Mouse (Mus musculus) ovary, postnatal 14 days (tissue): Measurements from ENCODE around the gene Ranbp3l.

Experiments
- DNase-seq: peaks from one replicate; pipeline ENCODE4 v3.0.0; 2022; ENCODE audit warnings: low spot score

Gene Ranbp3l

GRCm38 (mm10) chr15:9070912-9071555, 103.3 kb downstream of the Ranbp3l start, which contains the start of gene Nadk2:
TSS of gene Nadk2 (plus strand) at chr15:9071260.
- DNase-seq: peak; percentile 97

DNA sequence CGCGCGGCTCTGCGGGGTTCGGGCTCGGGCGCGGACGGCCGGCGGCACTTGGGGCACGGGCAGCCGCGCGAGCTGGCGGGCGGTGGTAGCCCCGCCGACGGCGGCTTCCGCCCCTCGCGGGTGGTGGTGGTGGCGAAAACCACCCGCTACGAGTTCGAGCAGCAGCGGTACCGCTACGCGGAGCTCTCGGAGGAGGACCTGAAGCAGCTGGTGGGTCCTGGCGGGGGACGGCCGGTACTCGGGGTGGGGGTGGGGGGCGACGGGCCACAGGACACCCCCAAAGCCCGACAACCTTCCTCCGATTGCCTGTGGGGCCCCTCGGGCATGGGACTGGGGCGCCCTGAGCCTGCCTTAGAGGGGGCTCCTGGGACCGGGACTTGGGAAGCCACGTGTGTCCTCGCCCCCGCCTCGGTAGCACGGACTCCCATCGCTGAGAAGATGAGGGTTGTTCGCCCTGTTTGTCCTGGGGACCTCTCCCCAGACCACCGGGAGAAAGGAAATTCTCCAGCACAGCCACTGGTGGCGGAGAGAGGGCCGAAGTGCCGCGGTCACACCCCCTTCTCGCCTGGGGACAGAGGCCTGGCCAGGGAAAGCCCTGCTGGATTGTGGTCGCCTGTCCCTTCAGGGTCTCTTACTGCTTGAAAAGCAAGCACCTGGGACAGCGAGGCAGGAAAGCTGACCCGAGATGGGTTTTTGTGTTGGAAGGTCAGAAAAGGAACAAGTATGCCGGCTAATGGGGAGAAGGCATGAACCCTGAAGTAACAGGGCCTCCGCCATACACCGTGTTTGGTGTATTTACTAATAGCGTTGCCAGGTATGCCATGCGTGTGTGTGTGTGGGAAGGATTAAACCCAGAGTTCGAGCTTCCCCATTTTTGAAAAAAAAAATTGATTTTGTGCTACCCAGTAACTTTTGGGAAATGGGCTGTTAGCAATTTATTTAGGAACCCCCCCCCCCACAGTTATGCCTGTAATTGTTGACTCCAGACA, 104.1 kb downstream of the Ranbp3l start:
- peak; percentile 33 for DNase-seq

DNA sequence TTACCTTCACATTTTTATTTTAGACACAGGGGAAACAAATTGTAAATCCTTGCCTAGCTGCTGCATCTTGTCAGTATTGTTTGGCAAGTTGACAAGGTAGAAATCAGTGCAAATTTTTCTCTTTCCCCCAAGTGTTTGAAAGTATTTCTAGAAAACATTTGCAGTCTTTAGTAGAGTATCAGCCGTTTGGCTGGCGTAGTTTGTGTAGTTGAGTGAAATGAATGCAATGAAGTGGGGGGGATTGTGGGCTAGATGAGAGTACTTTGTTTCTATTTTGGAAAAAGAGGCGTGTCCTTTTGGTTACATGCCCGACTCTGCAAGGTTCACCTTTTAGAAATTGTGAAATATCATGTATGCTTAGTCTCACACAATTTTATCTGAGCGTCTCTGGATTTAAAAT, 104.9 kb downstream of the Ranbp3l start:
- no peak for DNase-seq

- DNase-seq: no peak
Observed at GRCm38 (mm10) chr15:9073067-9073608, 105.4 kb downstream of the Ranbp3l start.

GRCm38 (mm10) chr15:9073684-9074083, 105.9 kb downstream of the Ranbp3l start:
- no peak for DNase-seq

DNA sequence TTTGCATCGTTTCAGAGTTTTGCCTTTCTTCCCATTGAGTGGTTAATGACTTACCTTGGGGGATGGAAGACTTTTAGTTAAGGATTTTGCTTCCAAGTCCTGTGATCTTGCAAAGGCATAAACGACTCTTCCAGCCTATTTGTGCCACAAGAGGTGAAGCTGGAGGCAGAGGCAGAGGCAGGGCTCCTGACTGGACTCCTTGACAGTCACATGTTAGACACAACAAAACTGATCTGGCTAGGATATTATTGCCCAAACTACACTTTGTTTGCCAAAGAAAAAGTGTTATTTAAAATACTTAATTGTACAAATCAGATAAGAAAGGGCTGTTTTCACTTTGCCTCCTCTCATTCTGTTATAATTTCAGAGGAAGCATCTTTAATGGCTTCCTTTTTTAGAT, 106.4 kb downstream of the Ranbp3l start:
- DNase-seq: no peak

DNA sequence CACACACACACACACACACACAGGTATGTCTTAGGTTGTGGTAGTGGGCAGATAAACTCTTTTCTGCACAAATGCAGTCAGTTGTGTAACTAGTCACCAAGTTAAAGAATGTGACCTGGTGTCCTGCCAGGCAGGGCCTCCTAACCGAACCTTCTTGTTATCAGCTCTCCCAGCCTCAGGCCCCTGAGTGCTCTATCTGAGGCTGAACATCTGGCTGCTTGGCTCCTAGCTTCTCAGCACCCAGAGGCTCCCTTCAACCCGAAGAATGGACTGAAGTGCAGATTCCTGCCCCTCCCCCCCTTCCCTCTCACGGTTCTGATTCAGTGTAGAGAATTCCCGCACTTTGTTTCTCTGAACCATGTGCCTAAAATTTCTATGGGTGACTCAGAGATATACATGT, 106.9 kb downstream of the Ranbp3l start:
- no peak for DNase-seq

DNA sequence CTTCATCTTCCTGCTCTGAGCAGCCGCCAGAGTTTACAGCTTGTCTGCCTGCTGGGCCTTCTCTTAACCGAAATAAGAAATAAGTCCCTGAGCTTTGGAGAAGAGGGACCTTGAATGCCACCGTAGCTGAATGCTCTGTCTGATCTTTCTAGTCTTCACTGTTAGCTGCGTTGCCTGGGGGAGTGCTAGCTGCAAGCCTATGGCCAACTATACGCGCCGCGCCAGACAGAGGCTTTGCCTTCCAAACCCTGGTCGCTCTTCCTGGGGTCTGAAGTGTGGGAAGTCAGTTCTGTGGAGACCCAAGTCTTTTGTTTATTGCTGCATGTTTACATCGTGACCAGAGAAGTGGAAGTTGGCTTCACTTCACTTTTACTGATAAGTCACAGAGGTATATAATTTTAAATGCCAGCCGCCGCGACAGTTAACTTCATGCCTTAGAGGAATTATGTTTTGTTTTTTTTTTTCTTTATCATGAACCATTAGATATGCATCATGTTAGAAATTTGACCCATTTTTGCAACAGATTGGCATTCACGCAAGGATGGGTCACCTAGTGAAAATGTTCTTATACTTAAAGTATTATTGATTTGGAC, 108.0 kb downstream of the Ranbp3l start:
- no peak for DNase-seq

GRCm38 (mm10) chr15:9078481-9079300, 110.9 kb downstream of the Ranbp3l start:
- no peak for DNase-seq

- DNase-seq: no peak
Observed at GRCm38 (mm10) chr15:9079626-9080025, 111.9 kb downstream of the Ranbp3l start.

DNA sequence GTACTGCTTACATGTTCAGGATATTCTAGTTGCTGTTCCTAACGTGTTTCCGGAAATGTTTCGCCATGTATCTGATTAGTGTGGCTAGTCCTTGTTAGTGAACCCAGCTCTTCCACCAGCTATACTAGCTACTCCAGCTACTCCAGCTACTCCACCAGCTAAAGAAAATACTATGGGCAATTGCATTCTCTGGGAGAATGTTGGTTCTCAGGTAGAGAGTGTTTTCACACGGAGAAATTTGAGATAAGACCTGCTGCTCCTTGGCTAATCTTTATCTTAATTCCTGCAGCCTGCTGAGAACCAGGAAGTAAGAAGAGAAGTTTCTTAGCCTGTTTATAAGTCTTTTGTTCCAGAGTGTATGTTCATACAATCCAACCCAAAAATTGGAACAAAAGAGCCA, 112.5 kb downstream of the Ranbp3l start:
- no peak for DNase-seq

- no peak for DNase-seq
Observed at GRCm38 (mm10) chr15:9081294-9081693, 113.5 kb downstream of the Ranbp3l start.

DNA sequence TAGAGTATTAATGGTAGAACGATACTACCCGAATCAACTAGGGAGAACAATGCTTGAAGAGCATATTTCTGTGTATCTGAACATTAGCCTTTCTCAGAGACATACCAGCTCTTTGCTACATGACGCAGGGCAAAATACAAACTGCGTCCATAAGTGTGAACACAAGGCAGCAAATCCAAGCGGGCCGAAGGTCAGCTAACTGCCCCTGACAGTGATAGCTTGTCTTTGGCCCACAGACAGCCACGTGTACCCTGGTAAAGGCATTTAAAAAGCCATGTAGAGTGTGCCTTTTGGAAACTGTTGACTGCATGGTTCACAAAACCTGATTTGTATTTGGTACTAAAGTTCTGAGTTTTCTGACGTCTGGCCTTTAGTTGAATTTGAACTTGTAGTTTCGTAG, 115.0 kb downstream of the Ranbp3l start:
- no peak for DNase-seq

- no peak for DNase-seq
Observed at GRCm38 (mm10) chr15:9086813-9087212, 119.1 kb downstream of the Ranbp3l start.

DNA sequence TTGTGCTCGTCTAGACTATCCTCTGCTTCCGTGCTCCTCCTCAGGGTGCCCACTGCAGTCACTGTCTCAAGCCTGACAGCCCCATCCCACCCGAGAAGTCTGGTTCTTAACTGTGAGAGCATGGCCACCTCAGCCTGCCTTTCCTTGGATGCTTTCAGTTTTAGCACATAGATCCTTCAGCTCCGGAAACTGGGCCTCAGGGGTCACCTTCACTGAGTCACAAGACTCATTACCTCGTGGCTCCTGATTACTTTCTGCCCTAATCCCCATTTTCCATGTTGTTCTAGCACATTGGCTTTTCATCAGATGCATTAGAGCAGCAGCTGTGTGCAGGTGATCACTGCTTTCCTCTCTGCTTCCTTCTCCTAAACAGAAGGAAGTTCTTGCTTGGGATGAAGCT, 119.7 kb downstream of the Ranbp3l start:
- DNase-seq: no peak

- DNase-seq: no peak
Observed at GRCm38 (mm10) chr15:9087895-9088682, 120.3 kb downstream of the Ranbp3l start.

DNA sequence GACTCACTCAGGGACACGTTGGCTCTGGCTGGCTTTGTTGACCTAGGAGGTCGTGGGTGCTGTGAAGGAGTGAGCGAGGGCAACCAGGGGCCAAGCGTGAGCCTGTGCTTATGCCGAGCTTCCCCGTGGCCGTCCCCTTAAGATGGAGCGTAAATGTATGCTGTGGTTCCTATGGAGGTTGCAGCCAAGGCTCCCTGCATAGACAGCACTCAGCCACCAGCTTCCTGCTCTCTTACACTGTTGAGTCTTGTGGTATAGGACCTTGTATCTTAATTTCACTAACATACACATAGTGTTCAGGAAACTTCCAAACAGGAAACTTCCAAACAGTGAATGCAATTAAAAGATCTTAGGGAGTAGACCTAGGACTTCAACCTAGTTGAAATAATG, 120.9 kb downstream of the Ranbp3l start:
- DNase-seq: no peak

GRCm38 (mm10) chr15:9089136-9089720, 121.5 kb downstream of the Ranbp3l start:
- no peak for DNase-seq

DNA sequence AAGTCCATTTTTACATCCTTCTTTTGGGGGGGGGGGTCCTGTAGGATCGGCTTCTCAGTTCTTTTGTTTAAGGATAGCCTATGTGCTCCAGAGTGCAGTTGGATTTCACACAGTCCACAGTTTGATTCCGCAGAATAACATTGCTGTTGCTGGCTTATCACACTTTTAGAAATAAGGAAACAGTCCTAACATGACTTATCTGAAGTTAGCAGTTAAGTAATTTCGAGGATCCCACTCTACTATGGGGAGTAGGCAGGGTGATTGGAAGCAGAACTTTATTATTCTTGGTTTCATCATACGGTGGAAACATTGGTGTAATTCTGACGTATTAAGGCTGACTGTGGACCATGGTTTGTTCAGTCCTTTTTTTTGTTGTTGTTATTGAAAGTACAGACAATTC, 122.9 kb downstream of the Ranbp3l start:
- no peak for DNase-seq

- DNase-seq: no peak
Observed at GRCm38 (mm10) chr15:9093598-9094365, 126.0 kb downstream of the Ranbp3l start.
